Comparison of ENCODE assay signal across 9 mouse cellular contexts in genomic region chr13:51753802-51754444, GRCm38 (mm10). TPM values are rescaled to one million over a fixed set of nuclear protein-coding genes. Genes with fewer than 3 reads are reported as not detected.
A peak's percentile ranks its signal among the peaks of the same experiment; 100 is the strongest.
DNase-seq lines count a peak whose midpoint lies in the region; ATAC-seq and TF ChIP-seq lines count a peak whose summit lies in the region.
"Had no signal": no experiment of that assay in that cellular context is flagged by ENCODE, and none has a peak within 500 bp of the region (broad histone marks: within the 10 kb centered on the region; RNA-seq: fewer than 3 reads in every experiment).

No protein-coding gene starts in this region.

- TF ChIP-seq POLR2A in bone marrow, adult 2 months (IDR thresholded peaks at IDR 0.05; ENCODE audit: borderline replicate concordance, control insufficient read depth, low read depth, low read length): no peak

- H3K27ac ChIP-seq in bone marrow, adult 2 months (ENCODE audit: control insufficient read depth, insufficient read depth, low read depth, low read length, poor library complexity): peak overlapping the region; percentile 18
- 0 out of 2 replicates have a peak overlapping the region, but pooled peaks have one; percentile 43 for H3K27ac ChIP-seq in liver, embryonic 13.5 days
- H3K27ac ChIP-seq: liver, embryonic 14.5 days had no signal

- no peak for ATAC-seq in megakaryocyte, adult 5-6 weeks (ENCODE audit: poor library complexity, severe bottlenecking)
- ATAC-seq in liver, embryonic 13.5 days (ENCODE audit: low read depth): no peak

- 0 out of 2 replicates have a peak overlapping the region, but pooled peaks have one; percentile 0 for H3K9ac ChIP-seq in liver, embryonic 13.5 days
- H3K9ac ChIP-seq: hindbrain, embryonic 15.5 days; liver, embryonic 14.5 days had no signal

- no peaks in the 10 kb centered on the region for H3K9me3 ChIP-seq in megakaryocyte, embryonic 14.5 days
- H3K9me3 ChIP-seq in liver, embryonic 13.5 days (replicated peaks): no peaks in the 10 kb centered on the region
- H3K9me3 ChIP-seq: hindbrain, embryonic 15.5 days had no signal

- H3K4me1 ChIP-seq in megakaryocyte, embryonic 14.5 days: peaks cover 100% of the 10 kb centered on the region
- H3K4me1 ChIP-seq in bone marrow, adult 2 months (ENCODE audit: control insufficient read depth, insufficient read depth, low read length): peaks cover 21% of the 10 kb centered on the region
- peaks cover 97% of the 10 kb centered on the region for H3K4me1 ChIP-seq in liver, embryonic 13.5 days (replicated peaks)

- peak overlapping the region; percentile 87 for H3K4me3 ChIP-seq in megakaryocyte, embryonic 14.5 days (replicated peaks)
- no peak overlapping the region for H3K4me3 ChIP-seq in bone marrow, adult 2 months (replicated peaks; ENCODE audit: control insufficient read depth, low read depth, low read length)
- H3K4me3 ChIP-seq in liver, embryonic 13.5 days (replicated peaks): no peak overlapping the region
- H3K4me3 ChIP-seq: hindbrain, embryonic 15.5 days had no signal

- TF ChIP-seq CTCF in bone marrow, adult 2 months (IDR thresholded peaks at IDR 0.05; ENCODE audit: control insufficient read depth, insufficient read depth, low read length): no peak

- no peak overlapping the region for H3K4me2 ChIP-seq in liver, embryonic 13.5 days
- H3K4me2 ChIP-seq: hindbrain, embryonic 15.5 days had no signal

- 50% methylated on average over 5 of the region's 5 CpGs for whole genome bisulfite sequencing in bone marrow, adult 2 months
- WGBS in liver, embryonic 13.5 days (ENCODE audit: insufficient replicate concordance): 56% methylated on average over 5 of the region's 5 CpGs

- H3K27me3 ChIP-seq in megakaryocyte, embryonic 14.5 days (replicated peaks): no peaks in the 10 kb centered on the region
- no peaks in the 10 kb centered on the region for H3K27me3 ChIP-seq in liver, embryonic 13.5 days
- H3K27me3 ChIP-seq: hindbrain, embryonic 15.5 days had no signal

- peaks cover 71% of the 10 kb centered on the region for H3K36me3 ChIP-seq in megakaryocyte, embryonic 14.5 days (replicated peaks; ENCODE audit: low read length)
- H3K36me3 ChIP-seq in liver, embryonic 13.5 days: no peaks in the 10 kb centered on the region
- H3K36me3 ChIP-seq: hindbrain, embryonic 15.5 days had no signal

- no peak for DNase-seq in liver, embryonic 13.5 days
- peak; percentile 72 to 83 for DNase-seq in thymus, postnatal 36 days
- DNase-seq in layer of hippocampus, postnatal 10 days (ENCODE audit: low spot score in 2 of 2): no peak
- DNase-seq in lung, postnatal 36 days: no peak

RNA-seq across cellular contexts. Expression of gene Sema4d, which starts 39.6 kb away (rescaled TPM):
- polyA plus RNA-seq in megakaryocyte, embryonic 14.5 days (2012; ENCODE audit: insufficient read depth, low replicate concordance): 55.2 and 58.6 TPM in 2 replicates
- total RNA-seq in megakaryocyte, adult 5-6 weeks (2015): 99.8 and 110 TPM in 2 replicates
- total RNA-seq in megakaryocyte, adult 5-6 weeks (2017): 54.1 and 66.6 TPM in 2 replicates
- polyA plus RNA-seq in bone marrow, adult 2 months (2011; ENCODE audit: insufficient read depth, insufficient read length, low replicate concordance, missing spikeins): 9.3 and 23.0 TPM in 2 replicates
- polyA plus RNA-seq in liver, embryonic 13.5 days (2015; fragmentation: Nextera tagmentation; extraction: Ambion mirVana): 6.0 and 7.6 TPM in 2 replicates
- 10 to 100 TPM; 85.2 to 96.2 TPM for total RNA-seq in layer of hippocampus, postnatal 10 days (2021)

Comparison
In these comparisons a context has a peak if more than half of its experiments do, and no peak if none do; other contexts are left out.
1. DNase-seq: peak in thymus, postnatal 36 days (2 of 2); none in liver, embryonic 13.5 days (single experiment), layer of hippocampus, postnatal 10 days (0 of 2) and lung, postnatal 36 days (single experiment).